Mouse (Mus musculus) kidney, adult 2 months (tissue): ENCODE data around the gene Phlpp1. TPM values are rescaled to one million over a fixed set of nuclear protein-coding genes. Genes with fewer than 3 reads are reported as not detected.

Experiments used
- DNase-seq: peaks from one replicate; pipeline ENCODE4 v3.0.0; 2021
- H3K27ac ChIP-seq: fragments of 200-500 bp; 2 replicates; pipeline ENCODE4 v1.5.1; 2012; ENCODE audit warnings: low read depth, low read length, control low read depth, inconsistent platforms; ENCODE audit not compliant: insufficient read depth
- H3K27me3 ChIP-seq: fragments of 200-500 bp; replicated peaks from 2 replicates; pipeline ENCODE4 v1.6.1; 2012; ENCODE audit warnings: mild to moderate bottlenecking, moderate library complexity, low read length, inconsistent platforms; ENCODE audit not compliant: control insufficient read depth, insufficient read depth
- H3K36me3 ChIP-seq: fragments of 200-500 bp; 2 replicates; pipeline ENCODE4 v1.6.1; 2012; ENCODE audit warnings: mild to moderate bottlenecking, moderate library complexity, low read length, inconsistent platforms; ENCODE audit not compliant: control insufficient read depth, insufficient read depth
- H3K4me1 ChIP-seq: fragments of 200-500 bp; 2 replicates; pipeline ENCODE4 v1.6.1; 2011; ENCODE audit warnings: low read length; ENCODE audit not compliant: control insufficient read depth, insufficient read depth
- H3K4me3 ChIP-seq: fragments of 200-500 bp; 2 replicates; pipeline ENCODE4 v1.5.1; 2011; ENCODE audit warnings: mild to moderate bottlenecking, low read depth, low read length, control low read depth; ENCODE audit not compliant: insufficient read depth
- CTCF ChIP-seq: fragments of 200-500 bp; conservative IDR thresholded peaks from 2 replicates; pipeline ENCODE4 v1.5.1; 2011; ENCODE audit warnings: low read depth, mild to moderate bottlenecking, control low read depth, low read length, moderate library complexity, mixed read lengths; ENCODE audit not compliant: insufficient read depth, insufficient read length
- POLR2A ChIP-seq: fragments of 200-500 bp; IDR thresholded peaks from one replicate; pipeline ENCODE4 v1.6.1; 2011; ENCODE audit warnings: low read depth, low read length, control low read depth
- WGBS: fragments of 180-500 bp; shearing (Covaris S2); methylation state at CpG from one replicate; pipeline ENCODE4 v1.1.7; 2018; 5-methylcytosine and 5-hydroxymethylcytosine counted together
- polyA plus RNA-seq: library from polyadenylated mRNA; depleted of rRNA; stranded (reverse); fragments of >200 nt; gene quantifications from 2 replicates; pipeline ENCODE4 v1.2.3, GENCODE M21; 2012

Gene Phlpp1
- polyA plus RNA-seq, 1 experiment, result 10.2 TPM

DNA sequence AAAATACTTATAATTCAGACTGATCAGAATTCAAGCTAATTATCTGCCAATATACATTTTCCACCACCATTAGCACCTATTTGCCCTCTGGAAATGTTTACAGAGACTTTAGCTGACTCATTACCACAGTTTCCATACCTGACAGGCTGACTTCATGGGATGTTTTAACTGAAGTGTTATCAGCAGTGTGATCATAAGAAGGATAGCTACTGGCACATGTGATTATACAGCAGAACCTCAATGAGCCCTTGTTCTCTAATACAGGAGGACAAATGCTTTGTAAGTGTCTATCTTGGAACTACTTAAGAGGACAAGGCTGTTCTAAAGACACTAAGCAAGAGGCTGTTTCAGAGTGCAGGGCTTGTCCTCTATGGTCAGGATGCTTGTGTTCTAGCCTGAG is 15.9 kb downstream of the Phlpp1 start:
- TF ChIP-seq CTCF, result no peak
- no peak for TF ChIP-seq POLR2A
- Histone ChIP-seq H3K4me1 (peaks cover 7% of the 10 kb centered on the region; the same call in 1 of the 2 replicates), H3K4me3 (no peak overlapping the region), H3K27ac (no peak overlapping the region), H3K27me3 (no peaks in the 10 kb centered on the region), H3K36me3 (no peaks in the 10 kb centered on the region)
- no peak for DNase-seq

DNA sequence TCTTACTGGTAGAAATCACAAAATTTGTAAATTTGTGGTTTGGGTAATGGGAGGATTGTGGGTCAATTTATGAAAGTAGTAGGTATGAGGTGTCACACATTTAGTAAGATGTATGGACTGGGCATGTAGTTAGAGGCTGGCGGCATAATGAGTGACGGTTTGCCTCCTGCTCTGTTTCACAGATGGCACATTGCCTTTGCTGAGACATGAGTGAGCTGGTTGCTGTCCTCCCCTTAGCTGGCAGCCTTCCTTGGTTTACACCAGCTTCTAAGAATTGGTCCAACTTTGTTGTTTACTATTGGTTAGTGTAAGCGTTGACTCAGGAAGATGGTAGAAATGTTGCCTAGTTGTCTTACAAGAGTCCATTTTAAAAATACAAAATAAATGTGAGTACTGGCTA is 17.2 kb downstream of the Phlpp1 start:
- H3K36me3 ChIP-seq, result no peaks in the 10 kb centered on the region
- DNase-seq, result no peak
- no peaks in the 10 kb centered on the region for H3K27me3 ChIP-seq
- no peak overlapping the region for H3K4me3 ChIP-seq
- WGBS, result 89% methylated on average over 3 of the region's 3 CpGs
- H3K4me1 ChIP-seq, result peaks cover 13% of the 10 kb centered on the region
- no peak for TF ChIP-seq POLR2A
- no peak for TF ChIP-seq CTCF
- no peak overlapping the region for H3K27ac ChIP-seq

DNA sequence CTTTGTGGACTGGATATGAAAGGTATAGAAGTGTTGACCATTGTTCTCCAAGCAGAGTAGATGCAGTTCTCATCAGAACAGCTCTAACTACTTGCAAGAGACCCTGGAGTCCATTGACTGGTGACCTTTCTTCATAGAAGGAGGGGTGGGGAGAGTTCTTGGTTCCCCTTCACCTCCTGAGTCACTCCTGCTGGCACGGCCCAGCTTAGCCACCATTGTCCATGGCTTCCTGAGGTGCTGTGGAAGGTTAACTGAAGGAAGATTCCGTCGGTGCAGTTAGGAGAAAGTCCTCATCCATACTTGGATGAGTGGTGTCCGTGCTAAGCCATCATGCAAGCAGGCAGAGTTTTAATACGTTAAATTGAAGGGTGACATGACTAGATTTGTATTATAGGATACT is 17.8 kb downstream of the Phlpp1 start:
- 87% methylated on average over 5 of the region's 5 CpGs for WGBS
- H3K4me3 ChIP-seq, result no peak overlapping the region
- H3K27me3 ChIP-seq, result no peaks in the 10 kb centered on the region
- DNase-seq, result no peak
- no peak overlapping the region for H3K27ac ChIP-seq
- peaks cover 10% of the 10 kb centered on the region for H3K4me1 ChIP-seq
- H3K36me3 ChIP-seq, result no peaks in the 10 kb centered on the region
- TF ChIP-seq CTCF (no peak), POLR2A (no peak)

DNA sequence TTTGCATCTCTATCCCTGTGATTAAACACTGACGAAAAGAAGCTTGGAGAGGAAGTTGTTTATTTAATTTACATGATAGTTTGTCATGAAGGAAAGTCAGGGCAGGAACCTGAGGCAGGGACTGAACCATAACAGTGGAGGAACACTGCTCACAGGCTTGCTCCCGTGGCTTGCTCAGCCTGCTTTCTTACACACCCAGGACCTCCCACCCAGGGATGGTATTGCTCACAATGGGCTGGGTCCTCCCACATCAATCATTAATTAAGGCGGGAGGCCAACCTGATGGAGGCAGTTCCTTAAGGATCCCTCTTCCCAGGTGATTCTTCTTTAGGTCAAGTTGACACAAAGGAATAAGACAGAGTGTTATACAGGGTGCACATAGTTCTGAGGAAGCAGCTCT is 19.1 kb downstream of the Phlpp1 start:
- WGBS, result 75% methylated on average over 3 of the region's 3 CpGs
- no peak for DNase-seq
- TF ChIP-seq POLR2A (no peak), CTCF (no peak)

DNA sequence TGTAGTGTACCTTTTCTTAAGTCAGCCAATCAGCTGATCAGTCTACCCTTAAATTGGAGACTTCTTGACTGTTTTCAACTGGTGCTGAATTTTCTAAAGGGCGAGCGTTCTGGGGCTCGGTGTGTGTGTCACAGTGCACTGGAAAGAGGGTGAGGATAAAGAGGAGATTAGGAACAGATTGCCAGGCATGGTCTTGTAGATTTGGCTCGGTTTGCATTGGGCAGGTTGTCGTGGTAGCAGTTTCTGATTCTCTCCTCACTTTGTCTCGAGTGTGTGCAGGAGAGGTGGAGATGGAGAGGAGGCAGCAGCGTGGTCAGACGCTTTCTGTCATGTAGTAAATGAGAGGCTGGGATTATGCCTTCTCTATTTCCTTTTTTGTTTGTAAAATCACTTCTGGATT is 20.3 kb downstream of the Phlpp1 start:
- Histone ChIP-seq H3K4me3 (no peak overlapping the region), H3K4me1 (peaks cover 6% of the 10 kb centered on the region), H3K36me3 (no peaks in the 10 kb centered on the region), H3K27me3 (no peaks in the 10 kb centered on the region), H3K27ac (no peak overlapping the region)
- DNase-seq, result no peak
- 86% methylated on average over 8 of the region's 8 CpGs for WGBS
- no peak for TF ChIP-seq POLR2A
- TF ChIP-seq CTCF, result no peak

More for the DNA sequence above, 19.1 kb downstream of the Phlpp1 start:
- no peak overlapping the region for H3K27ac ChIP-seq
- H3K4me3 ChIP-seq, result no peak overlapping the region
- H3K4me1 ChIP-seq, result peaks cover 6% of the 10 kb centered on the region
- no peaks in the 10 kb centered on the region for H3K36me3 ChIP-seq
- no peaks in the 10 kb centered on the region for H3K27me3 ChIP-seq

DNA sequence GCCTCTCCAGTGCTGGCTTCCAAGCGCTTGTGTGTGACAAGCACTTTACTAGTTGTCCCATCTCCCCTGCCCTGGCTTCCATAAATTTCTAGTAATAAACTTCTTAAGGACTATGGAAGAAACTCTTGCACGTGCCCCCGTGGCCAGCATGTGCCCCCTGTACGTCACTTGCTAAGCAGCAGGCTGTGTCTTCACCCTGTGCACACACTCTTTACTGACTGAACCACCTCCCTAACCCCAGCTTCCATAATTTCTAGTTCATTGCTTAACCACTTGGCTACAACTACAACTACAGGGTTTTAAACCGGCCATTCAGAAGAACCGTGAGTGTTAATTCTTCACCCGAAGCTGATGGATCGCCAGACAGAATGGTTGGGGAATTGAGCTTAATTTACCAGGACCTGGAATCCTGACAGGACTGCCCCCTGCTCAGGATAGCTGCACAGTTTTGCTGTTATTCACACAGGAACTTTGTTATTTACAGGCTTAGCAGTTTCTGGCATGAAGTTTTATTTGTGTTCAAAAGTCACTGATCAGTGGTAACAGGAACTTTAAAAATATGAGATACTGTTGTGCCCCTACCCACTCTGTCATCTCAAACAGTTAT is 21.4 kb downstream of the Phlpp1 start:
- Histone ChIP-seq H3K4me1 (peaks cover 6% of the 10 kb centered on the region), H3K36me3 (no peaks in the 10 kb centered on the region), H3K4me3 (no peak overlapping the region), H3K27ac (no peak overlapping the region), H3K27me3 (no peaks in the 10 kb centered on the region)
- peak; percentile 39 for DNase-seq
- 34% methylated on average over 8 of the region's 8 CpGs for WGBS
- no peak for TF ChIP-seq CTCF
- no peak for TF ChIP-seq POLR2A

DNA sequence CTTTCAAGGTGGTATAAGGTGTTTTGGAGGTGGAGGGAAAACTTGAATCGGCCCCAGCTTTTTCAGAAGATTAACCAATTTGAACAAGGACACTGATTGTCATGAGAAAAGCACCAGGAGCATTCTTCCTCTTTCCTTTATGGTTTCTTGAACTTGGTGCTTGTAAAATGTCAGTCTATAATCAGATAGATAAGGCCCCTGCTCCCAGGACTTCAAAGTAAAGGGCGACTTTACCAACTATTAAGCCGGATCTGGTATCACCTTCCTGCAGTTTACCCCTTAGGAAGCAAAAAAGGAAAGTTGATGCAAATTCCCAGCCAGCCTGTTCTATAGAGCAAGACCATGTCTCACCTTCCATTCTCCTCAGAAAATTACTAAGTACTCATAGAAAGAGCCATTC is 21.9 kb downstream of the Phlpp1 start:
- H3K4me1 ChIP-seq, result peaks cover 6% of the 10 kb centered on the region
- no peaks in the 10 kb centered on the region for H3K36me3 ChIP-seq
- H3K27me3 ChIP-seq, result no peaks in the 10 kb centered on the region
- no peak for TF ChIP-seq POLR2A
- no peak for TF ChIP-seq CTCF
- 67% methylated on average over 3 of the region's 3 CpGs for WGBS
- no peak overlapping the region for H3K4me3 ChIP-seq
- no peak overlapping the region for H3K27ac ChIP-seq
- no peak for DNase-seq

DNA sequence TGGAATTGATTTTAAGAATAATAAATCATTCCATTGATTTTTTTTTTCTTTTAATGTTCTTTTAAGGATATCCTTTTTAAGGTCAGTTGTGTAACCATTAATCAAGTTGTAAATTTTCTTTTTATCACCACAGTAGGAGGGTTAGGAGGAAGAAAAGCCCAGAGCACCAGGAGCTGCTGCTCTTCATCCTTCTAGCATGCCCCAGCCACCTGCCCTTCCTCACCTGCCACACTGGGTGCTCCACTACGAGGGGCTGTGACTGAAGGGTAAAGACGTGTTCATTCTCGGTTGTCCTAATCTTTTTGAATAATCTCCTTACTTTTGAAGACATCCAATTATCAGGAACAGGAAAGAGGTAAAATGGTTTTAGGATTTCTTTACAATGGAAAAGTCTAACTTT is 22.7 kb downstream of the Phlpp1 start:
- TF ChIP-seq CTCF (no peak), POLR2A (no peak)
- DNase-seq, result no peak
- H3K4me1 ChIP-seq, result peaks cover 10% of the 10 kb centered on the region
- no peak overlapping the region for H3K4me3 ChIP-seq
- no peaks in the 10 kb centered on the region for H3K27me3 ChIP-seq
- WGBS, result 77% methylated on average over 3 of the region's 3 CpGs
- no peaks in the 10 kb centered on the region for H3K36me3 ChIP-seq
- no peak overlapping the region for H3K27ac ChIP-seq
